Mouse (Mus musculus) activated CD4-positive, CD25-positive, alpha-beta regulatory T cell, adult 9 weeks (primary cell): Measurements from ENCODE around the gene Pah. TPM values are rescaled to one million over a fixed set of nuclear protein-coding genes. Genes with fewer than 3 reads are reported as not detected.

Experiments
- polyA plus RNA-seq: library from polyadenylated mRNA; unstranded; fragments of 100-300 nt; shearing (Covaris generic); gene quantifications from one replicate; pipeline ENCODE4 v1.2.1, GENCODE M21; 2017

The Pah gene
- not detected for polyA plus RNA-seq

DNA sequence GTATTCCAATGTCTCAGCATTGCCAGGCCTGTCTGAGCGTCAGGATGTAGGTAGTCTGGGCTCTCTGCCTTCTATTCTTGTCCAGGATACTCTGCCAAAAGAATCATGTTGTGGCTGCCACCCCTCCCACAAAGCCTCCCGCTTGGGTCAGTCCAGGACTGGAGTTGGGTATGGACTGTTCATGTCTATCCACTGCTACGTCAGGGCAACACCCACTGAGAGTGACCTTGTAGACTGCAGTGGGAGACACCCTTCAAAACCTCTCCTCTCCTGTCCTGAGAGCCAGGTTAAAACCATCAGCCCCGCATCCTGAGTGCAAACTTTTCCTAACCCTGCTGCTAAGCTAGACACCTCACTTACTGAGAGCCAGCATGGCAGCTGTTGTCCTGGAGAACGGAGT, at the start of gene Pah:
Gene Pah (plus strand): TSS at position 150 of the 400 bp plus-strand sequence.

DNA sequence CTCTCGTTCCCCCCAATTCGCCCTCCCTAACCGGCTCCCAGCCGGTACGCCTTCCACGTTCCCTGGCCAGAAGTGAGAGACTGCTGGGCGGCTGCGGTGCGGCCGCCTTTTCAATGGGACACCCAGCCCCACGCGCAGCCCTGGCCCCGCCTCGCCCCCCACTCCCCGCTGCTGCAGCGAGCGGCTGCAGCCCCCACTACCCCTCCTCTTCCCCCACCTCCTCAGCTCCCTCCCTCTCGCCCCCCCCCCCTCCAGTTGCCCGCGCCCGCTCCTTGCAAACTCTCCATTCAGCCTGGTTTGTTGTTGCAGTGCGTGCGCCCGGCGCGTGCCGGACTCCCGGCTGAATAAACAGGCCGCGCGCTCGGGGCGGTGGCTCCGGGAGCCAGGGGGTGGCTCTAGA, 28.0 kb upstream of the Pah start, which contains the start of gene Ascl1:
Gene Ascl1 (minus strand): TSS at position 85 of the 400 bp plus-strand sequence.

Other genes starting within 250 kb of the Pah start
- gene Ascl1, start 28.1 kb upstream of the Pah start, polyA plus RNA-seq, result not detected